Comparison of ENCODE assay signal across 19 mouse cellular contexts in the genomic region with DNA sequence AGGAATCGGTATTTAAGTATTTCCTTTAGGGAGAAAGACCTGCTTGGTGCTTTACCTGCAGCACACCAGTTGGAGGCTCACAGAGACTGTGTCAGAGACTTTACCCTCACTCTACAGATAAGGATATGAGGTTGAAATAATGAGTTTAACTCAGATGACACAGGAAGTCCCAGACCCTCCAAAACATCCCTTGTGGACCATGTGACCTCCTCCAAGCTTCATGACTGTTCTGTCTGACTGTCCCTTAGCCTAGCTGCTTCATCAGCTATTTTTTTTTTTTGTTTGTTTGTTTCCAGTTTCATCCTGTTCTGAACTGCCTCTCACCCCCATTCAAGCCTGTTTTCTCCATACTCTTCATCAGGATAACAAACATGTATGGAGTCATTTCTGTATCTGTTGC. TPM values are rescaled to one million over a fixed set of nuclear protein-coding genes. Genes with fewer than 3 reads are reported as not detected.
DNase-seq lines count a peak whose midpoint lies in the region; ATAC-seq and TF ChIP-seq lines count a peak whose summit lies in the region.
"Had no signal": no experiment of that assay in that cellular context is flagged by ENCODE, and none has a peak within 500 bp of the region (broad histone marks: within the 10 kb centered on the region; RNA-seq: fewer than 3 reads in every experiment).

No protein-coding gene starts in this region.

- no peak overlapping the region for H3K4me3 ChIP-seq in liver, embryonic 11.5 days (ENCODE audit: low read depth, low read length)
- H3K4me3 ChIP-seq in liver, embryonic 12.5 days = no peak overlapping the region
- no peak overlapping the region; a peak in 1 of 4 replicates for H3K4me3 ChIP-seq in MEL (ENCODE audit: control insufficient read depth in 1 of 2, insufficient read depth in 1 of 2, low read depth in 2 of 2, low read length in 2 of 2)
- H3K4me3 ChIP-seq in liver, postnatal 0 days (ENCODE audit: low read depth, low read length) = no peak overlapping the region
- H3K4me3 ChIP-seq: embryonic facial prominence, embryonic 13.5 days; forebrain, embryonic 12.5 days; heart, embryonic 13.5 days; hindbrain, embryonic 15.5 days had no signal

- peak in 1 of 3 experiments; percentile 1; a peak in 1 of 6 replicates for TF ChIP-seq CTCF in MEL (IDR thresholded peaks at IDR 0.05 in 2 of 3, conservative IDR thresholded peaks at IDR 0.05 in 1 of 3; ENCODE audit: control insufficient read depth in 1 of 3, insufficient read depth in 1 of 3, low read depth in 2 of 3, low read length in 3 of 3, poor library complexity in 1 of 3, severe bottlenecking in 1 of 3)
- no peak for TF ChIP-seq CTCF in liver, postnatal 0 days (IDR thresholded peaks at IDR 0.05; ENCODE audit: low read depth)

- WGBS in liver, embryonic 11.5 days = 73% methylated on average over 1 of the region's 1 CpGs
- WGBS in liver, embryonic 12.5 days (ENCODE audit: insufficient replicate concordance) = 48% methylated on average over 1 of the region's 1 CpGs
- 47% methylated on average over 1 of the region's 1 CpGs for WGBS in liver, postnatal 0 days (ENCODE audit: insufficient replicate concordance)

- no peaks in the 10 kb centered on the region; the same call in 1 of the 2 replicates for H3K4me1 ChIP-seq in liver, embryonic 11.5 days (replicated peaks; ENCODE audit: control insufficient read depth, insufficient read depth, low read length)
- no peaks in the 10 kb centered on the region for H3K4me1 ChIP-seq in liver, embryonic 12.5 days
- peaks cover 10 to 14% of the 10 kb centered on the region in 2 experiments for H3K4me1 ChIP-seq in MEL (ENCODE audit: control insufficient read depth in 1 of 2, insufficient read depth in 2 of 2, low read length in 2 of 2)
- peaks cover 2% of the 10 kb centered on the region; the same call in 1 of the 2 replicates for H3K4me1 ChIP-seq in liver, postnatal 0 days (ENCODE audit: insufficient read depth)
- H3K4me1 ChIP-seq: forebrain, embryonic 12.5 days; hindbrain, embryonic 15.5 days had no signal

- no peaks in the 10 kb centered on the region for H3K9me3 ChIP-seq in liver, embryonic 11.5 days (ENCODE audit: control insufficient read depth, low read length)
- H3K9me3 ChIP-seq in liver, embryonic 12.5 days (replicated peaks) = no peaks in the 10 kb centered on the region
- no peaks in the 10 kb centered on the region for H3K9me3 ChIP-seq in MEL (replicated peaks; ENCODE audit: insufficient read depth, low read length)
- H3K9me3 ChIP-seq in liver, postnatal 0 days (ENCODE audit: low read length) = no peaks in the 10 kb centered on the region
- H3K9me3 ChIP-seq: embryonic facial prominence, embryonic 13.5 days; forebrain, embryonic 12.5 days; heart, embryonic 13.5 days; hindbrain, embryonic 15.5 days had no signal

- H3K4me2 ChIP-seq in liver, embryonic 11.5 days = no peak overlapping the region
- H3K4me2 ChIP-seq in liver, embryonic 12.5 days = no peak overlapping the region
- H3K4me2 ChIP-seq in liver, postnatal 0 days (ENCODE audit: low read depth, low read length) = 0 out of 2 replicates have a peak overlapping the region, but pooled peaks have one; percentile 18
- H3K4me2 ChIP-seq: embryonic facial prominence, embryonic 13.5 days; forebrain, embryonic 12.5 days; heart, embryonic 13.5 days; hindbrain, embryonic 15.5 days had no signal

- H3K36me3 ChIP-seq in liver, embryonic 11.5 days (ENCODE audit: control insufficient read depth, insufficient read depth, low read length) = no peaks in the 10 kb centered on the region
- no peaks in the 10 kb centered on the region for H3K36me3 ChIP-seq in liver, embryonic 12.5 days
- peaks cover 0 to 6% of the 10 kb centered on the region in 2 experiments; a peak in 2 of 4 replicates for H3K36me3 ChIP-seq in MEL (ENCODE audit: control insufficient read depth in 1 of 2, insufficient read depth in 2 of 2, low read length in 2 of 2)
- H3K36me3 ChIP-seq in liver, postnatal 0 days (replicated peaks; ENCODE audit: insufficient read depth, low read length) = no peaks in the 10 kb centered on the region
- H3K36me3 ChIP-seq: embryonic facial prominence, embryonic 13.5 days; forebrain, embryonic 12.5 days; heart, embryonic 13.5 days; hindbrain, embryonic 15.5 days had no signal

- no peak for TF ChIP-seq EP300 in MEL (IDR thresholded peaks at IDR 0.05; ENCODE audit: low read depth in 1 of 2, low read length in 2 of 2)
- no peak for TF ChIP-seq EP300 in liver, postnatal 0 days (IDR thresholded peaks at IDR 0.05; ENCODE audit: low read depth)

- no peak overlapping the region for H3K27ac ChIP-seq in liver, embryonic 11.5 days (ENCODE audit: low read depth, low read length)
- no peak overlapping the region for H3K27ac ChIP-seq in liver, embryonic 12.5 days
- no peak overlapping the region for H3K27ac ChIP-seq in MEL (ENCODE audit: control insufficient read depth, low read depth, low read length)
- peak overlapping the region; percentile 22; the same call in 1 of the 2 replicates for H3K27ac ChIP-seq in liver, postnatal 0 days (ENCODE audit: low read depth)
- H3K27ac ChIP-seq: embryonic facial prominence, embryonic 13.5 days; forebrain, embryonic 12.5 days; heart, embryonic 13.5 days; hindbrain, embryonic 15.5 days had no signal

- H3K9ac ChIP-seq in liver, embryonic 11.5 days (ENCODE audit: low read depth, low read length) = no peak overlapping the region
- no peak overlapping the region for H3K9ac ChIP-seq in liver, embryonic 12.5 days
- H3K9ac ChIP-seq in MEL (ENCODE audit: control insufficient read depth, low read depth, low read length, poor library complexity, severe bottlenecking) = no peak overlapping the region
- H3K9ac ChIP-seq in liver, postnatal 0 days (replicated peaks) = no peak overlapping the region
- H3K9ac ChIP-seq: embryonic facial prominence, embryonic 13.5 days; forebrain, embryonic 12.5 days; heart, embryonic 13.5 days; hindbrain, embryonic 15.5 days had no signal

- H3K27me3 ChIP-seq in liver, embryonic 11.5 days (replicated peaks; ENCODE audit: control insufficient read depth, insufficient read depth, low read length) = no peaks in the 10 kb centered on the region
- H3K27me3 ChIP-seq in liver, embryonic 12.5 days (replicated peaks) = no peaks in the 10 kb centered on the region
- no peaks in the 10 kb centered on the region for H3K27me3 ChIP-seq in MEL (ENCODE audit: control insufficient read depth in 1 of 2, insufficient read depth in 2 of 2, low read length in 2 of 2)
- H3K27me3 ChIP-seq in liver, postnatal 0 days (ENCODE audit: insufficient read depth, low read length) = no peaks in the 10 kb centered on the region
- H3K27me3 ChIP-seq: embryonic facial prominence, embryonic 13.5 days; forebrain, embryonic 12.5 days; heart, embryonic 13.5 days; hindbrain, embryonic 15.5 days had no signal

- no peak for DNase-seq in liver, embryonic 11.5 days (ENCODE audit: low spot score)
- DNase-seq in MEL (ENCODE audit: low read depth, low spot score) = no peak
- no peak for DNase-seq in liver, postnatal 0 days
- DNase-seq in layer of hippocampus, adult 9-10 months (ENCODE audit: low spot score) = no peak
- no peak for DNase-seq in spleen, postnatal 10 days (ENCODE audit: low spot score in 2 of 2)
- DNase-seq: adrenal gland, postnatal 10 days; cerebellum, adult 11-12 months; cerebellum, adult 9-11 months; cerebellum, postnatal 36 days; gastrocnemius, postnatal 25 days; heart, postnatal 36 days had no signal

- no peak for TF ChIP-seq RAD21 in MEL (IDR thresholded peaks at IDR 0.05; ENCODE audit: low read depth, low read length)

- TF ChIP-seq POLR2A in MEL (IDR thresholded peaks at IDR 0.05; ENCODE audit: control insufficient read depth in 1 of 2, insufficient read depth in 1 of 2, low read depth in 1 of 2, low read length in 2 of 2, poor library complexity in 1 of 2) = no peak

- no peaks in the 10 kb centered on the region for H3K79me2 ChIP-seq in MEL (ENCODE audit: control insufficient read depth, insufficient read depth, low read length, poor library complexity)

- peak; percentile 20; the same call in 1 of the 2 replicates for ATAC-seq in liver, embryonic 11.5 days (replicated peaks; ENCODE audit: low FRiP score)
- ATAC-seq in liver, embryonic 12.5 days = no peak
- peak; percentile 51 for ATAC-seq in liver, postnatal 0 days
- ATAC-seq: forebrain, embryonic 16.5 days had no signal

TF ChIP-seq in MEL, 35 proteins besides CTCF, POLR2A, EP300 and RAD21:
- TF ChIP-seq CHD2 (IDR thresholded peaks at IDR 0.05; ENCODE audit: low read length) = no peak
- peak; percentile 55 for TF ChIP-seq USF1 (IDR thresholded peaks at IDR 0.05; ENCODE audit: low read depth, low read length)

RNA-seq across cellular contexts. Expression of a gene that starts 3.7 kb away (rescaled TPM):
- 9.0 and 9.8 TPM in 2 replicates for polyA plus RNA-seq in liver, embryonic 11.5 days (2014; fragmentation: Nextera tagmentation; extraction: Ambion mirVana)
- polyA plus RNA-seq in liver, embryonic 12.5 days (2016; fragmentation: Nextera tagmentation; extraction: Ambion mirVana) = 6.8 and 7.5 TPM in 2 replicates
- total RNA-seq in MEL (2012; rRNA removed) = 0.07 and 0.08 TPM in 2 replicates
- not detected for polyA plus RNA-seq in MEL (2012; ENCODE audit: insufficient read depth in 1 of 2, insufficient read length in 2 of 2, low read depth in 1 of 2, low replicate concordance in 2 of 2, missing spikeins in 1 of 2)
- polyA plus RNA-seq in liver, postnatal 0 days (2015; fragmentation: Nextera tagmentation; extraction: Ambion mirVana) = 13.6 and 14.5 TPM in 2 replicates

RNA-seq across cellular contexts. Expression of a gene that starts 58.6 kb away (rescaled TPM):
- polyA plus RNA-seq in liver, embryonic 11.5 days (2014; fragmentation: Nextera tagmentation; extraction: Ambion mirVana) = not detected in 2 replicates
- 0.12 TPM in 1 of 2 replicates, not detected in the other for polyA plus RNA-seq in liver, embryonic 12.5 days (2016; fragmentation: Nextera tagmentation; extraction: Ambion mirVana)
- 0.04 and 0.07 TPM in 2 replicates for total RNA-seq in MEL (2012; rRNA removed)
- under 1 TPM in 1 of 2 experiments, not detected in 1; 0.06 TPM for polyA plus RNA-seq in MEL (2012; ENCODE audit: insufficient read depth in 1 of 2, insufficient read length in 2 of 2, low read depth in 1 of 2, low replicate concordance in 2 of 2, missing spikeins in 1 of 2)
- 0.02 TPM in 1 of 2 replicates, not detected in the other for polyA plus RNA-seq in liver, postnatal 0 days (2015; fragmentation: Nextera tagmentation; extraction: Ambion mirVana)
- total RNA-seq: ES-E14; granulocyte monocyte progenitor cell, adult 5-6 weeks; heart, postnatal 36 days had no signal
